Mouse (Mus musculus): ENCODE data around the gene Sema6d. TPM values are rescaled to one million over a fixed set of nuclear protein-coding genes. Genes with fewer than 3 reads are reported as not detected.

Gene Sema6d
- polyA plus RNA-seq (2015; fragmentation: Nextera tagmentation; extraction: Ambion mirVana) = 20.5 and 22.1 TPM in 2 replicates

DNA sequence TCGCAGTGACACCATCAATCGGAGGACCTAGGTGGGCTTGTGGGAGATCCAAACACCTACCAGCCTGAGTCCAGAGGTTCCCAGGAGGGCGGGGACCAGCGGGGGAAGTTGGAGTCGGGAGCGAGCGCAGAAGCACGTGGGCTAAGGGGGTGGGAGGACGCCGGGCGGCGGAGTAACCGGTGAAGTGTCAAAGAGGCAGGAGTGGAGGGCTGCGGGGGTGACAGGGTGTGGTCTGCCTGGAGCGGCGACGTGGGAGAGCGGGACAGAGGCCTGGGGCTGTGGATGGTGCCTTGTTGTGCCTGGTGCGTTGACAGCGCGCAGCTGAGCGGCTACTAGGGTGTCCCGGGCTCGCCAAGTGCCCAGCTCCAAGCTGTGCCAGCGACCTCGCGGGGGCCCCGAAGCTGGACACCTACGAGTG lies at the start of gene Sema6d:
Gene Sema6d (plus strand): TSS at position 157 of the 418 bp plus-strand sequence.
- WGBS = 2% methylated on average over 27 of the region's 29 CpGs
- ATAC-seq = peak; percentile 89
- peaks cover 16% of the 10 kb centered on the region for H3K4me1 ChIP-seq (replicated peaks)

GRCm38 (mm10) chr2:124059910-124060309 lies 29.9 kb upstream of the Sema6d start:
- WGBS = 89% methylated on average over 3 of the region's 3 CpGs
- Histone ChIP-seq H3K9me3 (no peaks in the 10 kb centered on the region), H3K9ac (replicated peaks) (no peak overlapping the region), H3K4me1 (replicated peaks) (no peaks in the 10 kb centered on the region), H3K36me3 (no peaks in the 10 kb centered on the region), H3K4me3 (replicated peaks) (no peak overlapping the region), H3K27me3 (no peaks in the 10 kb centered on the region), H3K4me2 (replicated peaks) (no peak overlapping the region), H3K27ac (no peak overlapping the region)
- ATAC-seq = no peak

More for the DNA sequence above, at the start of gene Sema6d:
- Histone ChIP-seq H3K36me3 (no peaks in the 10 kb centered on the region), H3K4me3 (replicated peaks) (peak within 1 kb of the TSS; percentile 66), H3K27ac (peak within 1 kb of the TSS; percentile 60), H3K27me3 (peaks cover 44% of the 10 kb centered on the region), H3K9me3 (no peaks in the 10 kb centered on the region), H3K9ac (replicated peaks) (peak within 1 kb of the TSS; percentile 76), H3K4me2 (replicated peaks) (peak within 1 kb of the TSS; percentile 91)

GRCm38 (mm10) chr2:124068380-124068779 lies 21.4 kb upstream of the Sema6d start:
- H3K9me3 ChIP-seq = no peaks in the 10 kb centered on the region
- no peak overlapping the region for H3K9ac ChIP-seq (replicated peaks)
- H3K4me2 ChIP-seq (replicated peaks) = no peak overlapping the region
- 91% methylated on average over 4 of the region's 4 CpGs for WGBS
- H3K4me1 ChIP-seq (replicated peaks) = no peaks in the 10 kb centered on the region
- no peak overlapping the region for H3K27ac ChIP-seq
- no peak for ATAC-seq
- H3K27me3 ChIP-seq = no peaks in the 10 kb centered on the region
- H3K4me3 ChIP-seq (replicated peaks) = no peak overlapping the region
- no peaks in the 10 kb centered on the region for H3K36me3 ChIP-seq

GRCm38 (mm10) chr2:124070664-124071063 lies 19.1 kb upstream of the Sema6d start:
- WGBS = 77% methylated on average over 2 of the region's 2 CpGs
- no peaks in the 10 kb centered on the region for H3K9me3 ChIP-seq
- no peak overlapping the region for H3K4me2 ChIP-seq (replicated peaks)
- H3K27ac ChIP-seq = no peak overlapping the region
- no peak overlapping the region for H3K4me3 ChIP-seq (replicated peaks)
- no peaks in the 10 kb centered on the region for H3K36me3 ChIP-seq
- H3K9ac ChIP-seq (replicated peaks) = no peak overlapping the region
- no peaks in the 10 kb centered on the region for H3K4me1 ChIP-seq (replicated peaks)
- no peak for ATAC-seq
- H3K27me3 ChIP-seq = no peaks in the 10 kb centered on the region

DNA sequence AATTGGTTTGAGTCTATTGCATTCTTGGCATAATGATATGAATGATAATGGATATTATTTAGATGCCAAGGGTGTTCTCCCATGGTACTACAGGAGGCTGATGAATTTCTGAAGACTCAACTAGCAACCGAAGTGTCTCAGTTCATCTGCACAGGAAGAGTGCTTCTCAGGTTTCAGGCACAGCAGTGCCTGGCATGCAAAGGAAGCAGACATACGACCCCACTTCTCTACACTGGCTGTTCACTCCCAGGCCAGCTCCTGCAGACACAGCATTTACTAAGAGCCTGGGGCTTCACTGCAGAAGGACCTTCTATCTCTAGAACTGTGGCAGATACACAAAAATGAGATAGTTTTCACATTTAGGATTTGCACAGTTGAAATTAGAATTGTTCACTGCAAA lies 18.4 kb upstream of the Sema6d start:
- Histone ChIP-seq H3K4me2 (replicated peaks) (no peak overlapping the region), H3K9ac (replicated peaks) (no peak overlapping the region), H3K27ac (no peak overlapping the region), H3K4me1 (replicated peaks) (no peaks in the 10 kb centered on the region), H3K27me3 (no peaks in the 10 kb centered on the region), H3K9me3 (no peaks in the 10 kb centered on the region), H3K4me3 (replicated peaks) (no peak overlapping the region), H3K36me3 (no peaks in the 10 kb centered on the region)
- WGBS = 26% methylated on average over 2 of the region's 2 CpGs
- ATAC-seq = no peak

DNA sequence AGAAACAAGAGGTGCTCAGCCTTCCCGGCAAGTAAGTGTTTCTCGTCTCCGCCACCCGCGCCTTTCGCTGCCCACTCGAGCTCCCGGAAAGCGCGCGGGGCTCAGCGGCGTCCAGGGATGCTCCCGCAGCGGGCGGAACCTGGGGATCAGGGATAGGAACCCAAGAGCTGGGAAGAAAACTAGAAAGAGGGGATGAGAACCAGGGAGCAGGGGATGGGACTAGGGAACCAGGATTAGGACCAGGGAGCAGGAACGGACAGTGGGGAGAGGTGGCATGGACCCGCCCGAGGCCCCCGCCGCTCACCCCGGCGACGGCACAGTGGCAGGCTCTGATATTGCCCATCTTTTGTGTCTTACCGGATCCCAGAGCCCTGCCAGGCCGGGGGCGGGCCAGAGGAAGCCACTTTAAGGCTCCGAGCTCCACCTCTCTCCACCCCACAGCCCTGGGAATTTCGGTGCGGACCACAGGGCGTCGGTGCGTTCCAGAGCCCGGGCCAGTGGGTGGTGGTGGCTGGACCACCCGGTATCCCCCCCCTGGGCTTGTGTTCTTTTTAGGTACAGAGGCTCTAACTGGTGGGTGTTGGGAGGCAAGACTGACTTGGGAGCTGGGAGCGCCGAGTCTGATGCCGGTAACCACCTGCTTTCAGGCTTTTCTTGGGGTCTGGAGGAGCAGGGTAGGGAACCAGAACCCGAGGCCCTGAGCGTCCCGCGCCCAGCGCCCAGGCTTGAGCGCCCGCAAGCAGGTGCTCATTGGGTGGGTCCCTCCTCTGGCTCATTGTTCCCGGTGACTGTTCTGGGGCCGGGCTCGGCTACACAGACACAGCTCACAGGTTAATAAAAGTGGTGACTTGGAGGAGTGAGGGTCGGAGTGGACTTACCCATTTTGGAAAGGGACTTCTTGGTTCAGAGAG lies 717 bp downstream of the Sema6d start:
- peak overlapping the region; percentile 91 for H3K4me2 ChIP-seq (replicated peaks)

GRCm38 (mm10) chr2:124099697-124100096 lies 9.9 kb downstream of the Sema6d start:
- Histone ChIP-seq H3K36me3 (no peaks in the 10 kb centered on the region), H3K4me3 (replicated peaks) (no peak overlapping the region), H3K4me2 (replicated peaks) (no peak overlapping the region), H3K27me3 (peaks cover 8% of the 10 kb centered on the region; the same call in 1 of the 2 replicates), H3K27ac (no peak overlapping the region), H3K9ac (replicated peaks) (no peak overlapping the region), H3K9me3 (no peaks in the 10 kb centered on the region), H3K4me1 (replicated peaks) (0 out of 2 replicates have a peak, but pooled peaks cover 5% of the 10 kb centered on the region)
- 57% methylated on average over 1 of the region's 1 CpGs for WGBS
- no peak for ATAC-seq

More for the DNA sequence above, 717 bp downstream of the Sema6d start:
- peak; percentile 88 for ATAC-seq
- under 1% methylated on average over 49 of the region's 49 CpGs for WGBS
- Histone ChIP-seq H3K9me3 (no peaks in the 10 kb centered on the region), H3K36me3 (no peaks in the 10 kb centered on the region), H3K4me3 (replicated peaks) (peak overlapping the region; percentile 66), H3K27me3 (peaks cover 44% of the 10 kb centered on the region), H3K27ac (peak overlapping the region; percentile 60), H3K9ac (replicated peaks) (peak overlapping the region; percentile 76), H3K4me1 (replicated peaks) (peaks cover 16% of the 10 kb centered on the region)

DNA sequence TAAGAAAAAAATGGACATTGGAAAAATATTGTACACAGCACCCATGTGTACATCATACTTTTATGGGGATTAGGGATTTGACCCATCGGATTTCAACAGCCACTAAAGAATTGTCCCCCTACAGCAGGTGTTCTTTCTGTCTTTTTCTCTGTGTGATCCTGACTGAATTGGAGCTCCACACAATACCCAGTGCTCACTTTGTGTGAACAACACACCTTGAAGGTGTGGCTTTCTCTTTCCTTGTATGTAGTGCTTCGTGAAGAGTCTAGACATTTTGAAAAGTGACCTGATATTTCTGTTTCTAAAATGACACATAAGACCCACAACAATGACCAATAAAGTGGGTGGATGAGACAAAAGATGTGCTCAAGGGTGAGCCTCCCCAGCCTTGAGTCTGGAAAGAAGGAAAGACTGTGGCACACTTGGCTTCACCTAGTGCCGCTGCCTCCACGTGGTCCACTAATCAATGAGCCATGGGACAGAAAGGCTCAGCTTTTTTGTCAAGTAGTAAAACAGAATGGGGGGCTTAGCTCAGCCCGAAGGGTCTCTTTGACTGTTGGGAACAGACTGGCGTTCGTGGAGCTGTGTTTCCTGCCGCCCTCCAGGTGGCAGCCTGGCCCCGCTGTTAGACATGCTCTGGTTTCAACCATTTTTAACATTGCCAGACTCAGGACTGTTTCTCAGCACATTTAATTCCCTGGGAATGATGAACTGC lies 10.9 kb downstream of the Sema6d start:
- 0 out of 2 replicates have a peak, but pooled peaks cover 5% of the 10 kb centered on the region for H3K4me1 ChIP-seq (replicated peaks)
- H3K4me3 ChIP-seq (replicated peaks) = no peak overlapping the region
- ATAC-seq = peak; percentile 79
- 20% methylated on average over 9 of the region's 9 CpGs for WGBS
- H3K27ac ChIP-seq = no peak overlapping the region
- no peaks in the 10 kb centered on the region for H3K36me3 ChIP-seq
- H3K27me3 ChIP-seq = peaks cover 7% of the 10 kb centered on the region; the same call in 1 of the 2 replicates
- no peaks in the 10 kb centered on the region for H3K9me3 ChIP-seq
- H3K4me2 ChIP-seq (replicated peaks) = no peak overlapping the region
- H3K9ac ChIP-seq (replicated peaks) = no peak overlapping the region

GRCm38 (mm10) chr2:124101201-124101517 lies 11.4 kb downstream of the Sema6d start:
- peak; percentile 53 for ATAC-seq
- H3K27ac ChIP-seq = no peak overlapping the region
- no peak overlapping the region for H3K4me3 ChIP-seq (replicated peaks)
- H3K4me2 ChIP-seq (replicated peaks) = no peak overlapping the region
- H3K4me1 ChIP-seq (replicated peaks) = 0 out of 2 replicates have a peak, but pooled peaks cover 5% of the 10 kb centered on the region
- H3K9me3 ChIP-seq = no peaks in the 10 kb centered on the region
- peaks cover 7% of the 10 kb centered on the region; the same call in 1 of the 2 replicates for H3K27me3 ChIP-seq
- H3K36me3 ChIP-seq = no peaks in the 10 kb centered on the region
- H3K9ac ChIP-seq (replicated peaks) = no peak overlapping the region

- H3K27ac ChIP-seq = no peak overlapping the region
- no peaks in the 10 kb centered on the region for H3K36me3 ChIP-seq
- 0 out of 2 replicates have a peak, but pooled peaks have one; percentile 34 for ATAC-seq
- no peak overlapping the region for H3K4me2 ChIP-seq (replicated peaks)
- H3K4me1 ChIP-seq (replicated peaks) = 0 out of 2 replicates have a peak, but pooled peaks cover 5% of the 10 kb centered on the region
- H3K9me3 ChIP-seq = no peaks in the 10 kb centered on the region
- peaks cover 7% of the 10 kb centered on the region; the same call in 1 of the 2 replicates for H3K27me3 ChIP-seq
- 39% methylated on average over 5 of the region's 5 CpGs for WGBS
- no peak overlapping the region for H3K9ac ChIP-seq (replicated peaks)
- no peak overlapping the region for H3K4me3 ChIP-seq (replicated peaks)
Measured at GRCm38 (mm10) chr2:124101580-124101979, 11.8 kb downstream of the Sema6d start.

DNA sequence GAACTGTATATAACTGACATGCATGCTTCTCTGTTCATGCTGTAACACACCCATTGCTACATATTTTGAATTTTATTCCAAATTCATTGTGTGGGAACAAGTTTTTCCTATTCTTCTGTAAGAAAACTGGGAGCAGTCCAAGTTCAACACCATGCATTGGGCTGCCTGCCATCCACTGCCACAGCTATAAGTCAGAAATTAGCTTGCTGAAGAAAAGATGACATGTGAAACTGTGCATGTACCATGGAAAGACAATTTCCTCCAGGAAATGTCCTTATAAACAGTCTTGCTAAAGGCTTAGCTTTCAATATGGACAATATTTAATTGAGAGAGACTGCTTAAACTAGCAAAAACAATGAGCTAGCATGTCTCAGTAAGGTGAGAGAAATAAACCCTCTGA lies 13.5 kb downstream of the Sema6d start:
- peaks cover 2% of the 10 kb centered on the region; the same call in 1 of the 2 replicates for H3K27me3 ChIP-seq
- no peak overlapping the region for H3K4me2 ChIP-seq (replicated peaks)
- H3K4me3 ChIP-seq (replicated peaks) = no peak overlapping the region
- 0 out of 2 replicates have a peak, but pooled peaks cover 5% of the 10 kb centered on the region for H3K4me1 ChIP-seq (replicated peaks)
- H3K9me3 ChIP-seq = no peaks in the 10 kb centered on the region
- no peak for ATAC-seq
- no peak overlapping the region for H3K27ac ChIP-seq
- H3K9ac ChIP-seq (replicated peaks) = no peak overlapping the region
- no peaks in the 10 kb centered on the region for H3K36me3 ChIP-seq
